Mouse (Mus musculus): ENCODE data around the gene Wdr31.
"Not testable (repeated sequence)": the region's sequence is repeated elsewhere in the genome, so short reads cannot be mapped to it uniquely, and the experiment has no call there.

Gene Wdr31

GRCm38 (mm10) chr4:62495946-62496345, 25.2 kb upstream of the Wdr31 start:
- no peak for DNase-seq (ENCODE audit: low spot score in 2 of 2)

DNA sequence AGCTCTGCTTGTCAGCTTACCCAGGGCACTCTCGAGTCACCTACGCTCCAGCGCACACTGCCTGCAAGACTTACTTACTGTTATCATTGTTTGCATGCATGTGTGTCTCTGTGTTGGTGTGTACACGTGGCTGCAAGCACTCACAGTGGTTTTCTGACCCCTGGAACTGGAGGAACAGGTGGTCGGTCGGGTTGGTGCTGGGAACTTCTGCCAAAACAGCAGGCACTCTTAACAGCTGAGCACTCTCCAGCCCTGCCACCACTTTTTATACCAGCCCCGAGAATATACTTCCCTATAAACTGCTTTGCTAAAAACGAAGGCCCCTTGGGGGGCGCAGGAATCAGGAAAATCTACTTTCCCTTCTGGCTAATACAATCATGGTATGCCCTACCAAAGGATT, 23.5 kb upstream of the Wdr31 start:
- no peak for DNase-seq (ENCODE audit: low spot score in 2 of 2)

DNA sequence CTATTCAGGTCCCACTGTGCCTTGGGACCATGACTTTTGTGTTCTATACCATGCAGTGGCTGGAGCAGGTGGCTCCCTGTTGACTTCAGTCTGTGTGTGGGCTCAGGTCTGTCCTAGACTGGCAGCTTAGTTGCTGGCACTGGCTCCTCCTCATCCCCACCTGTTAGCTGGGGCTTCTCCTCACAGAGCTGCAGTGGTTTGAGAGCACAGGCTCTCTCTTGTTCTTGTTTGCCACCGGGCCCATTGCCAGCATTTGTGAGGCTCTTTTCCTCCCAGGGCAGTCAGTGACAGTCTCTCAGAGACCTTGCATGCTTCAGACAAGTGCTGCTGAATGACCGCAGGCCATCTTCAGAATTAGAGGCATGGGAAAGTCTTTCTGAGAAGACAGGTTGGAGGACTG, 22.0 kb upstream of the Wdr31 start:
- no peak for DNase-seq (ENCODE audit: low spot score in 2 of 2)

GRCm38 (mm10) chr4:62487914-62488313, 17.2 kb upstream of the Wdr31 start:
- DNase-seq (ENCODE audit: low spot score in 2 of 2), result no peak

DNA sequence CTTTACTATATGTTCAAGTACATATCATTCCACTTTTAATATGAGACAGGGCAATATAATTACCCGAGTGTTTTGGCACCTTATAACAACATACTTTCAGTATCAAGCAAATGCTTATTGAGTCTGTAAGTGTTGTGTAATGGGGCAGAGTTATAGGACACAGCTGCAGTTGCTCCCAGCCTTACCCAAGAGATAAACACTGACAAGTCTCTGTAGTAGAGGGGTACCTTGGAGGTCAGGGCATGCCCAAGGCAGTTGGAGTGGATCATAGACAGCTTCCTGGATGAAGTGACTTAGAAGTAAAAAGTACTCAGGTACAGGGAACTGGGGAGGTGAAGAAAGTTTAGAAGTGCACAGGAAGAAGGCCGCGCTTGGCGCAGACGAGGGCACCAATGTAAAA, 16.5 kb upstream of the Wdr31 start:
- no peak for DNase-seq (ENCODE audit: low spot score in 2 of 2)

- no peak for DNase-seq (ENCODE audit: low spot score in 2 of 2)
Observed at GRCm38 (mm10) chr4:62486162-62486696, 15.5 kb upstream of the Wdr31 start.

DNA sequence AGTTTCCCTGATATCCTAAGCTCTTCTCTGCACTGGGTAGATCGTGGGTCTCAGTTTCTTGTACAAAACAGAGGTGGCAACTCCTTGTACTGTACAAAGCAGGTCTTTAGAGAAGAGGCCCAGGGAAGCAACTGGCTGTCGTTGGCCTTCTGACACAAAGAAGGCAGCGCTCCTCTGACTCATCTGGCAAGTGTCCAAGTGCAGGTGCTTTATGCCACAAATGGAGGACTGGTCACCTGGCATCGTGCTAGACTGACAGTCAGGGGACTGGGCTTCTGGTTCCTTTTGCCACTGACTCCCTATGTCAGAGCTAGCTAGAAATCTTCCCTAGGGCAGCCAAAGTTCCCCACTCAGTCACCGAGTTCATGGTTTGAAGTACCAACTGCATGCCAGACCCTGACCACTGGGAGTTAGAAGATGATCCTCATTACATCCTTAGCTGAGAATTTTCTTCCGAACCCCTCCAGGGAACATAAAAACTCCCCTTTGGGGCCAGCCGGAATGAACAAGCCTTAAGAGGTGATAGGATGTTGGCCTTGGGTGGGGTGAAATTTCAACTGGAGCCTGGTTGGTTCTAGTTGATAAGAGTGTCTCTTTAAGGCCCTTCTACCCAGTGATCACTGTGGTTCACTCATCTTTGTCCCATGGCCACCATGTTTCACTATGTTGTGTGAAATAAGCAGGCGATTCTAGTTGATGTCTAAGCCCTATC, 14.9 kb upstream of the Wdr31 start:
- no peak for DNase-seq (ENCODE audit: low spot score in 2 of 2)

GRCm38 (mm10) chr4:62484928-62485327, 14.2 kb upstream of the Wdr31 start:
- DNase-seq (ENCODE audit: low spot score in 2 of 2), result no peak

DNA sequence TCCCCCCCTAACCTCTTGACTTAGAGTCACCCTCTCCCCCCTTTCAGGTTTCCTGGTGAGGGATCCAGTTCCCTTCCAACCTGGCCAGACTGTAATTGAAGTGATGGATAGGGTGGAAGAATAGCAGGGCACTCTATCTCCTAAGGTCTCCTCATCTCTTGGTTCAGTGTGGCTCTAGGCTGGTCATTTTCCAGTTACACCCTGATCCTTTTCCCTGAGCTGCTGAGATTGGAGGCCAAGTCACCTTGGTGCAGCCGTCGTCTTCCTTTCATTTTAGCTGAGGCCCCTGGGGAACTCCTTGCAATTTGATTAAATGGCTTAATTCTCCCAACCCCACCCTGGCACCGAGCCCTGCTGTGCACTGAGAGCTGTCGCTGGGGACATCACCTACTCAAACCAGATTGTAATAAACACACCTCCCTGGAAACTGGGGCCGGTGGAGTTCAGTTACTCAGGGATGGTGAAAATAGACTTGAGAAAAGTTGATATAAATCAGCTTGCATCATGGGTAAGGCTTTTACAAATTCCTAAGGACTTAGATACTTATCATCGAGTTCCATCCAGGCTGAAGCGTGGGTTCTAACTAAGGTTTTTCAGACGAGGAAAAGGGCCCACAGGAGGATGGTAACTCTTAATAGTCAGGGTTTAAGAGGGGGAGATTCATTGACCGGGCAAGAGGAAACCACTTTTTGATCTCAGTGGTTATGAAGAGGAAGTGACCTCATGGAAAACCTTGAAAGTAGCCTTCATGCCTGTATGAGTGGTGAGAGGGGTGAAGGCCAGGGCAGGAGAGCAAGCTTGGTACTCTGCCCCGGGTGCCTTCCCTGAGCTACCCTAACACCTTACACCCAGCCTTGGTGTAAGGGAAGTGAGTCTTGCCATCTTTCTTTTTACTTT, 10.3 kb upstream of the Wdr31 start:
- no peak for DNase-seq (ENCODE audit: low spot score in 2 of 2)

- no peak for DNase-seq (ENCODE audit: low spot score in 2 of 2)
Observed at GRCm38 (mm10) chr4:62479937-62480708, 9.4 kb upstream of the Wdr31 start, which contains the start of gene Bspry. Gene Bspry (plus strand): TSS chr4:62480053.

GRCm38 (mm10) chr4:62479593-62479936, 8.9 kb upstream of the Wdr31 start:
- DNase-seq (ENCODE audit: low spot score in 2 of 2), result not testable (repeated sequence)

DNA sequence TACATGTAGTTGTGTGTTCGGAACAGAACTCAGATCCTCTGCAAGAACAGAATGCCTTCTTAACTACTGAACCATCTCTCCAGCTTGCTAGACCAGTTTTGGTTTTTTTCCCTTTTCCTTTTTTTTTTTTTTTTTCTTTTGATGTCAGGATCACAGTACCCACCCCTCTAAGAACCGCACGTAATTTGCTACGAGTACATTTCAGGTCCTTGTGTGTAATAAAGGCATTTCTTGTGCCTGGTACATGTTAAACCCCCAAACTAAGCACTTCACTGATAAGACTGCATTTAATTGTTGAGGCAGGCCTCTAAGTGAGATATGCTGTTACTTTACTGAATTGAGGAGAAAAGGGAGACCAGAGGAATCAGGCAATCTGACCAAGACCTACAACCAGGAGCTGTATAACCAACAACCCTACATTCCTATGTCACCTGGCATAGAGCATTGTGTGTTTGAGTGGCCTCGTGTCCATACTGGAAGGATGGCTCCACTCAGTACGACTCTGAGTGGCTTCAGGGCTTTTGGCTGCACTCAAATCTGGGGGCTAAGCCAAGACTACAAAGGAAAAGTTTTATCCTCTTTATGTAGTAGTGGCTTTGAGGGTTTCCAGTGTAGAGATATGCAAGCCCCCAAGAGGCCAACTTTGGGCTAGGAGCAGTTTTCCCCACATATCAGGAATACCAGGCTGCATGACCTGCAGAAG, 7.0 kb upstream of the Wdr31 start:
- DNase-seq (ENCODE audit: low spot score in 2 of 2), result no peak

DNA sequence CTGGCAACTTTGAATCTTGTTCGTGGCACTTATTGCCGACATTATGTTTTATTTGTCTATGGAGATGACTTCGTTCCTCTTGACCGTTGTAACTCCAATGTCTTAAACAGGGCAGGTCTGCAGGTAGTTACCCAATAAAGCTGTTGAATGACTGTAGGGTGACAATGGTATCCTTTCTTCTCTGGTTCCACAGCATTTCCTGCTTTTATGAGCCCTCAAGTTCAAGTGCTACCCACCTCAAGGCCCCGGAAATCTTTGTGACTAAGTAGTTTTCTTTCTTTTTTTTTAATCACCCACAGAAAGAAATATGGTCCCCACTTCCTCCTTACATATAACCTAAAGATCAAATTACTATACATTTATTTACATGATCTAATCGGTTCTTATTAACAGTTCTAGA, 5.1 kb upstream of the Wdr31 start:
- DNase-seq (ENCODE audit: low spot score in 2 of 2), result no peak

DNA sequence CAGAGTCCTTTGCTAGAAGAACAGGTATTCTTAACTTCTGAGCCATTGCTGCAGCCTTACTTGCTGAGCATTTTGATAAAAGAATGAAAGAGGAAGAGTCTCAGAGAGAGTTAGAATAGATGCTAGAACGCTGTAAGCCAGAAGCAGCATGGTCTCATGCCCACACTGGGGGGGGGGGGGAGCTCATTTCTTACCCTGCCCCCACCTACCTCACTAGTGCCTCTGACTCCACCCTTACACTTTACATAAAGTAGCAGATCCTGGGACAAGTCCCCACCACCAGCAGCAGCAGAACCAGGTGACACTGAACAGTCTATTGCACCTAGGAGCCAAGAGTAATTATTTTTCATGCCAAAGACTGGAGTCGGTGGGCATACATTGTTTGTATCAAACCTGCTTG, 4.4 kb upstream of the Wdr31 start:
- DNase-seq (ENCODE audit: low spot score in 2 of 2), result no peak

- peak in 1 of 2 experiments; percentile 35 for DNase-seq (ENCODE audit: low spot score in 2 of 2)
Observed at GRCm38 (mm10) chr4:62472071-62472470, 1.4 kb upstream of the Wdr31 start.

GRCm38 (mm10) chr4:62468158-62468557, 2.5 kb downstream of the Wdr31 start:
- DNase-seq (ENCODE audit: low spot score in 2 of 2), result no peak

- no peak for DNase-seq (ENCODE audit: low spot score in 2 of 2)
Observed at GRCm38 (mm10) chr4:62463124-62463523, 7.6 kb downstream of the Wdr31 start.

DNA sequence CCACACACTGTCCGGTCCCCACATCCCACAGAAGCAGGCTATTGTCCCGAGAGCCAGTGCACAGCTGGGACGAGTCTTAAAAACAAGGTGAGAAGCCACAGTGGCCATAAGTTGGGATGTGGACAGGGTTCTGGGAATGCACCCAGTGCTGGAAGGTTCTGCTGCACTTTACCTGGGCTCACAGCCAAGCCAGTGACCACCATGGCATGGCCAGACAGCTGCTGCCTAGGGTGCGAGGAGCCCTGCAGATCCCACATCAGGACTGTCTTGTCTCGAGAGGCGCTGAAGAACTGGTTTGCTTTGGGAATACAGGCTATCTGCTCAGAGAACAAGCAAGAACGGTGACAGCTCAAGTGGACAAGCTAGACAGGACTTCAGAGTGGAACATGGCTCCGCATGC, 10.3 kb downstream of the Wdr31 start:
- no peak for DNase-seq (ENCODE audit: low spot score in 2 of 2)

DNA sequence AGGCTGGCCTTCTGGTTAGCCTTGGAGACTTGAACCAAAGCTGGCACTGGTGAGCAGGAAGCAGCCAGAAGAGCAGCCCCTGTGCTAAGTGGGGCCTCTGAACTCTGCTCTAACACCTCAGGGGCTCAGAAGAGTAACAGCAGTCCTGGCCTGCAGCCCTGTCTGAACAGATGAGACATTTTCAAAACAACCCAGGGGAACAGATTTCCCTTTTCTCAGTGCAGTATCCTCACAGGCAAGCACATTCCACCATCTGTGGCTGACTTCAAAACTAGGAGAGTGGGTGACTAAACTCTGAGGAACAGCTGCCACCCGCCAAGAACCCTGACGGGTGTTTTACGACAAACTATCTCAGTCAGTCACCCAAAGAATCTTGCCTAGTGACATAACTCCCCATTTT, 11.6 kb downstream of the Wdr31 start:
- DNase-seq (ENCODE audit: low spot score in 2 of 2), result peak; percentile 7 to 59

DNA sequence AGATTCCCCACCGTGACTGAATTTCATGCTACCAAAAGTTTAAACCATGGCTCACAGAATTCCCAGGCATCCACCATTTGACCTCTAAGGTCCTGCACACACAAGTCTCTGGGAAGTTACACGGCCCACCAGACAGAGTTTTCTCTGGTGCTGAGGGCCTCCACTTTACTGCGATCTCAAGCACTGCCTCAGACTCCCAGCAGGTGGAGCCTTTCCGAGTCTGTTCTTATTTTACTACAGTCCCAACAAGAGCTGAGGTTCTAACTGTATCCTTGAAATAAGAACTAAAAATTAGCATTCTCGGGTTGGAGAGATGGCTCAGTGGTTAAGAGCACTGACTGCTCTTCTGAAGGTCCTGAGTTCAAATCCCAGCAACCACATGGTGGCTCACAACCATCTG, 15.7 kb downstream of the Wdr31 start:
- peak in 1 of 2 experiments; percentile 32 for DNase-seq (ENCODE audit: low spot score in 2 of 2)

DNA sequence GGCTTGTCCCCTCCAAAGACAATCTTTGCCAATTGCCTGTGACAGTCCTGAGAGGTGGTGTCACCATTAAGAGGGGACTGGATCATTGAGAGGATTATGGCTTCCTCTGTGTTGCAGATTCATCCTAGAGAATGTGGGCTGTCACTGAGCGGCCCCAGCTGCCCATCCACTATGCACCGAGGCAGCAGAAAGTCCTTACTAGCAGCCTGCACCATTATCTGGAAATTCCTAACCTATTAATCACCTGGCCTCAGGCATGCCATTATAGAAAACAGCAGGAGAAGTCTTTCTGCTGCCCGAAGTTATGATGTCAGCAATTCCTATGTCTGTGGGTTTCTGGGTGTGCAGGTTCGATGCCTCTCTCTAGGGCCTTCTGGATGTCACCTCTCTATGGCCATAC, 29.7 kb downstream of the Wdr31 start:
- no peak for DNase-seq (ENCODE audit: low spot score in 2 of 2)
